Mouse (Mus musculus) heart, postnatal 0 days (tissue): Measurements from ENCODE around the gene Bcl2l1.

Source experiments
- CTCF ChIP-seq: IDR thresholded peaks from 2 replicates; pipeline ENCODE4 v1.5.1; 2016; ENCODE audit warnings: antibody characterized with exemption, control low read depth, low read depth
- EP300 ChIP-seq: IDR thresholded peaks from 2 replicates; pipeline ENCODE4 v1.6.1; 2016; ENCODE audit warnings: antibody characterized with exemption, low read depth

DNA sequence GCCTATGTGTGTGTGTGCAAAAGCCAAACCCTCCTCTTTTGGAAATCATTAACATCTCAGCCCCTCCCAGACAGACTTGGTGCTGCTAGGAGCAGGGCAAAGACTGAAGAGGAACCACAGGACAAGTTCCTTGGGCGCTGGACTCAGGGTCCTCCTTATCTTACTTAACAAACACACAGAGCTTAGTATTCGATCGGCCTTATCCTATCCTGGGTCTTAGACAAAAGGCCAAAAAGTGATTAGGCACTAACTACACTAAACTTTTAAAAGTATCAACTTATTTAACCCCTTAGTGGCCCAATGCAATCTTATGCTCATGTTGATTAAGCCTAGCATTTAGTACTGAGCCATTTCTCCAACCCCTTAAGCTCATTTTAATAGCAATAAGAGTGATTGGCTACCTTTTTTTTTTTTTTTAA is 91.7 kb downstream of the Bcl2l1 start:
- TF ChIP-seq CTCF (no peak), EP300 (no peak)
